Mouse (Mus musculus): ENCODE data around the gene Ly6g6e.

The Ly6g6e gene

DNA sequence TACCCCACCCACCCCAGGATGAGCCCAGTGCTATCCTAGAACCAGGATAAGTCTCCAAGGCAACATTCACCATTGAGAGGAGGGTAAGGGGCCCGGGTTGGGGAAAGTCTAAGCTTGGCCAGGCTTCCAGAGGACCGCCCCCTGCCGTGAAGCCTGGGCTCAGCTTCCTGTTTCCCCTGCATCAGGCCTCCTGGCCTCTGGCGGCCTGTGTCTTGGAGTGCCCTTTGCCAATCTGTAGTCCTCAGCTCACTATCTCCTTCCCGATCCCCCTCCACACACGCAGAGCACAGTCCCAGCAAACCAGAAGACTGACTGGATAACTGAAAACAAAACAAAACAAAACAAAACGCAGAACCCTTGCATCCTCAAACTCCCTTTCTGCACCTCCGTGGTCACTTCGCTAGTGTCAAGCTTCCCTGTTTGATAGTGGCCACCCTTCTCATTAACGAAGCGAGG, 27.1 kb upstream of the Ly6g6e start, which contains the start of gene Clic1:
Clic1 (plus strand) TSS at position 406 of the 456 bp plus-strand sequence.
- peak; percentile 88 for DNase-seq (ENCODE audit: low spot score)

DNA sequence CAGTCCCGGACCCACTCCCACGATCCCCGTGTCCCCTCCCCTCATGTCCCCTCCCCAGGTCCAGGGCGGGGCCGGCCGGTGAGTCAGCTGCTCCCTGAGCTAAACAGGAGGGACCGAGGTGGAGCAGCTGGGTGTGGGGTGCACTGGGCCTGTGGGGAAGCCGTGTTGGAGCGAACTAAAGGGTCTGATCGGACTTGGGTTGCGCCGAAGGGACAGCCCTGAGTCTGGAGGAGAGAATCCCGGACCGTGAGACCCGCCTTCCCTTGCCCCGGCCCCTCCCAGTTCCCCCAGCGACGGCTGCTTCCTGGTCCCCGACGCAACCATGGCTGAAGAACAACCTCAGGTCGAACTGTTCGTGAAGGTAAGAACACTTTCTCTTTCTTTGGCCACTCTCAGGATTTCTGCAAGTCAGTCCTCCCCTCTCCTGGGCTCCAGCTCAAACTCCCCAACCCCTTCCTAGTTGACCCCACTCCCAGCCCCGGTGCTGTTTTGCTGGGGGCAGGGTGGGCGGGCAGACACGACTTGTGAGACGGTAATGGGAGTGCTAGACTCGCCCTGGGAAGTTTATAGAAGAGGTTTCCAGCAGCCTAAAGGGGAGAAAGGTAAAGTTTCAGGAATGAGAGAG, 26.5 kb upstream of the Ly6g6e start:
- peak; percentile 72 for DNase-seq (ENCODE audit: low spot score)

DNA sequence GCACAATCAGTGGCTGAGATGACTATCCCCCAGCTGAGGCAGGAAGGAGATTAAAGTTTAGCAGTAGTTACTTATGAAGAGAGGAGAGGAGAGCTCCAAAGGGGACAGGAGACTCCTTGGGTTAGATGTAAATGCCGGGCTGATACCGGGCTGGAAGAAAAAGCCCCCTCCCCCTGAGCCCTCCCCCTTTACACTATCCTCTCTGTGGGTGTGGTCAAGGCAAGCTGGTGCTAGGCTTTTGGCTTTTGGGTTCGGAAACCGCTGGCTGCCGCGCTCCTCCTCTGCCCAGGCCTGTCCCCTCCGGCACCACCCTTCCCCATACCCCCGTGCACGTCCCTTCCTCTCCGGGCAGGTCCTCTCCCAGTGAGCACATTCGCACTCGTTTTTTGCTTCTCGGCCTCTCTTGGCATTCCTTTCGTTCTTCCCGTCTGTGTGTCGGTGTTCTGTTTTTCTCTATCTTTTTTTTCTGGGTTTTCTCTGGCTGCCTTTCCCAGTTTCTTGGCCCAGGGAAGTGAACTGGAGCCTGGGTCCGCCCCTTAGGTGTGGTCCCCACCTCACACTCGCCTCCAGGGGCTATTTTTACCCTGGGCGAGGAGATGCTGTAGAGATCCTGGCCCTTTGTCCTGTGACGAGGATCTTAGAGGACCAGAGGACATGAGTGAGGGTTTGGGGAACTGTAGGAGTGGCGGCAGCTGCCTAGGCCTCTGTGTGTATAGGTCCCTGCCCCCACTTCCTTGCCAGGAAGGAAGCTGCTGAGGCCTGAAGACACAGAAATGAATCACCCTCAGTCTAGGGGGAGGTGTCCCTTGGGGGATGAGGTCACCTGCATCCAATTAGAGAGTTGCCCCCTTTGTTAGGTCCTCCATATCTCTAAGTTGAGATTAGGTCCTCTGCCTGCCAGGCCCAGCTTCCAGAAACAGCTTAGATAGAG, 25.3 kb upstream of the Ly6g6e start:
- peak; percentile 90 for DNase-seq (ENCODE audit: low spot score)

DNA sequence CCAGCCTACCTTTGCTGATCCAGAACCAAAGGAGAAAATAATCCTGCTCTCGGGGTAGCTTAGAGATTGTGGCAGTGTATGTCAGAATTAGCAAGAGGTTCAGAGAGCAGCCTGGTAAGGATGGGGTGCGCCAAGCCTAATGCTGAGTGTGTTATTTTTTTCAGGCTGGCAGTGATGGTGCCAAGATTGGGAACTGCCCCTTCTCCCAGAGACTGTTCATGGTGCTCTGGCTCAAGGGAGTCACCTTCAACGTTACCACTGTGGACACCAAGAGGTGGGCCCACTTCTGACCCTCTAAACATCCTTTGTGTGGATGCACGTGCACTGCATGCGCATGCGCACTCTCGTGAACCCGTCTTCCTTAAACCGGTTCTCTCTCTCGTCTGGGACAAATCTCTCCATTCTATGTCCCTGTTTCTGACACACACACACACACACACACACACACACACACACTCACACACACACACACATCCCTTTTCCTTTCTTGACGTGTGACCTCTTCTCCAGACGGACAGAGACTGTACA, 24.4 kb upstream of the Ly6g6e start:
- no peak for DNase-seq (ENCODE audit: low spot score)

DNA sequence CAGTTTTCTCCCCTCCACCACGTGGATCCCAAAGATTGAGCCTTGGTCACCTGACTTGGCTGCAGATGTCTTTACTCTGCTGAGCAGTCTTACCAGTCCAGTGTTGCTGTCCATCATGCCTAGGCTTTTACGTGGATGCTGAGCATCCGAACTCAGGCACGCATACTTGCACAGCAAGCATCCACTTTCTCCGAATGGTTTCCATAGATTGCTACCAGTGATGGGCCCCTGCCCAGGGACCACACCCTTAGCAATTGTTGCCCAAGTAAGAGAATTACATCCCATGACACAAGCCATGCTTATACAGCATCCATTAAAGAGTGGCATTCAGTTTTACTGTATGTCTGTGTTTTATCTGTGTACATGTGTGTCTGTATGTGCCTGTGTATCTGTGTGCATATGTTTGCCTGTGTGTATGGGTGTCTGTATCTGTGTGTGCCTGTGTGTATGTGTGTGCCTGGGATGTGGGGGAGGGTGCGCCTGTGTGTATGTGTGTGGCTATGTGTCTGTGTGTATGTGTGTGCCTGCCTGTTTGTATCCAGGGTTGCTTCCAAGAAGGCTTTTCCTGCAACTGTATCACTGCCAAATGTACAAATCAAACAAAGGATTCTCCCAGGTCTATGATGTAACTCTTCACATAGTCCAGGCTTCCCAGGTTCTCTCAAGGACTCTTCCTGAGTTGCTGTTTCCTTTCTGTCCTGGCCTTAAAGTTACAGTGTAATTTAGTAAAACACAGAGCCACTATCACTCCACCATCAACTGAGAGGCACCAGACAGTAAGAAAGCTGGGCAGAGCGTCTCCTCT, 20.8 kb upstream of the Ly6g6e start:
- peak; percentile 43 for DNase-seq (ENCODE audit: low spot score)

DNA sequence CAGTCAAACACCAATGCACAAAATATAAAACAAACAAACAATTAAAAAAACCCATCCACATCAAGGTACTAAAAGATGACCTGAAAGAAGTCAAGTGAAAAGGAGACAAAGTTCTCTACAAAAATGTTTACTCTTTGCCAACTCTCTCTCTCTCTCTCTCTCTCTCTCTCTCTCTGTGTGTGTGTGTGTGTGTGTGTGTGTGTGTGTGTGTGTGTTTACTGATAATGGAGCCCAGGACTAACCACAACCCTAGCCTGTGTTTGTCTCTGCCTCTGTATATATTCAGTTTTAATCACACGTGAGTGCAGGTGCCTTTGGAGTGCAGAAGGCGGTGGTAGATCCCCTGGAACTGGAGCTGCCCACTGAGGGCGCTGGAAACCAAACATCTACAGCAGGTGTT, 19.6 kb upstream of the Ly6g6e start:
- DNase-seq (ENCODE audit: low spot score), result no peak

DNA sequence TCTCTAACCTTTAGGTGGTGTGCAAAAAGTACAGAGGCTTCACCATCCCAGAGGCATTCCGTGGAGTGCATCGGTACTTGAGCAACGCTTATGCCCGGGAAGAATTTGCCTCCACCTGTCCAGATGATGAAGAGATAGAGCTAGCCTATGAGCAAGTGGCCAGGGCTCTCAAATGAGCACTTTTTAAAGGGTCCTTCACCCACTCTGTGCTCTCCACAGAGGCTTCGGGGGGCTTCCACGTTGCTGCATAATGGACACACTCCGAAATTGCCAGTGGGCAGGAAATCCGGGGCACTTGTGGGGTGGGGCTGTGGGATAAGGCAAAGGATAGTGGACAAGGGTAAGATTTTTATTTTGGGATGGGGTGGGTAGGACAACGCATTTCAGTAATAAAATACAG, 18.4 kb upstream of the Ly6g6e start:
- DNase-seq (ENCODE audit: low spot score), result no peak

DNA sequence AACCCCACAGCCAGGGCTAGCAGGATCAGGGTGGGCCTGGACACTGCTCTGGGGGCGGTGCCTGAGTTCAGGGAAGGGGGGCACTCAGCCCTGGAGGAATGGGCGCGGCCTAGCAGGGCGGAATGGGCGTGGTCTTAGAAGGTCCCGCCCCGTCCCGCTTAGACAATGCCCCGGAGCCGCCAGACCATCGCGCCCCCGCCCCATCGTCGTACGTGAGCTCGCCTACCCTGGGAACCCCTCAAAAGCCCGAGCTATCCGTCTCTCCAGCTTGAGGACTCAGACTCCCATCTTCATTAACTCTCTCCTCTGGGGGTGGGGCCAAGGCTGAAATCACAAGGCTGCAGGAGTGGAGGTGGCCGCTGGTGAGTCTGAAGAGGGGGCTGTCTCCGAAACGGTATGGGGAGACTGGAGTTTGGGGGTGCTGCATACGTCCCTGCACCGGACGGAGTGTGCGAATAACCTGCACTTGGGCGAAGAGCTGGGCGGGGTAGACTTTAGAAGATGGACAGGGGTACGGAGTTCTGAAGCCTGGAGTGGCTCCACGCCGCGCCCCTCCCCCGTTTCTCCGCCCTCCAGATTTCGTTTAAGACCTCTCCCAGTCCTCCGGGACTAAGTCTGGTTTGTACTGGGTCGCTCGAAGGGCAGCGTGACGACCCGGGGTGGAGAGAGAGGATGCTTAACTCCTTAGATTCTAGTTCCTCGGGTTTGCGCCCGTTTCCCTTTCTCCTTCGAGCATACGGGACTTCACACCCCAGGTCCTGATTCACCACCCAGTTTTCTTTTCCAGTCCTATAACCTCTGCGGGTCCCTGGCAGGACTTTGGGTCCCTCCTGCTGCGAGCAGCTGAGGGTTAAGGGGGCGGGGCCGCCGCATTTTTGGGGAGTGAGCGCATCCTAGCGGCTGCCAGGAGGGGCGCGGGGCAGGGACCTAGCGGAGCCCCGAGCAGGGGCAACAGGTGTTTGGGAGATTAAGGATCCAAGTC, 17.5 kb upstream of the Ly6g6e start, which contains the start of gene Ddah2:
Ddah2 (plus strand) TSS at position 125 of the 982 bp plus-strand sequence.
- DNase-seq (ENCODE audit: low spot score), result peak; percentile 85

DNA sequence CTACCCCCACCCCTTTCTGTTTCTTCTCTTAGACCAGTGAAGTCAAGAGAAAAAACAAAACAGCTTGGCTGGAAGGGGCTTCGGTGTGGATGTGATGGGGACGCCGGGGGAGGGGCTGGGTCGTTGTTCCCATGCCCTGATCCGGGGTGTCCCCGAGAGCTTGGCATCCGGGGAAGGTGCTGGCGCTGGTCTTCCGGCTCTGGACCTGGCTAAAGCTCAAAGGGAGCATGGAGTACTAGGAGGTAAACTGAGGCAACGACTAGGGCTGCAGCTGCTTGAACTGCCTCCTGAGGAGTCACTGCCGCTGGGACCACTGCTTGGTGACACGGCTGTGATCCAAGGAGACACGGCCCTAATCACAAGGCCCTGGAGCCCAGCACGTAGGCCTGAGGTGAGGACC, 16.6 kb upstream of the Ly6g6e start:
- DNase-seq (ENCODE audit: low spot score), result no peak

DNA sequence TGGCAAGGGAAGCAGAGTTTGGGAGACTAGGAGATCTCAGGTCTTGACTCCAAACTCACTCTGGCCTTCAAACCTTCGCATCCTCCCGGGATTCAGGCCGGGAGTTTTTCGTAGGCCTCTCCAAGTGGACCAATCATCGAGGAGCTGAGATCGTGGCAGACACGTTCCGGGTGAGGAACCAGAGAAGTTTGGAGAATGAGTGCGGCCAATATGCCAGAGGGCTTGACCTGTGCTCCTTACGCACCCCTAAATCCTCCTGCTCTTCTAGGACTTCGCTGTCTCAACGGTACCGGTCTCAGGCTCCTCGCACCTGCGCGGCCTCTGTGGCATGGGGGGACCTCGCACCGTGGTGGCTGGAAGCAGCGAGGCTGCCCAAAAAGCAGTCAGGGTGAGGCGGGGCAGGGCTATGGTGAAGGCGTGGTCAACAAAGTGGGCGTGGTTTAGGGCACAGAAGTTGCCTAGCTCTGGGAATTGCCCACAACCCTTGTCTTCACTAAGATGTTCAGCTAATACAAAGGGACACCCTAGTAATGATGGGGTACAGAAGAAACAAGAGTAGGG, 15.9 kb upstream of the Ly6g6e start:
- no peak for DNase-seq (ENCODE audit: low spot score)

DNA sequence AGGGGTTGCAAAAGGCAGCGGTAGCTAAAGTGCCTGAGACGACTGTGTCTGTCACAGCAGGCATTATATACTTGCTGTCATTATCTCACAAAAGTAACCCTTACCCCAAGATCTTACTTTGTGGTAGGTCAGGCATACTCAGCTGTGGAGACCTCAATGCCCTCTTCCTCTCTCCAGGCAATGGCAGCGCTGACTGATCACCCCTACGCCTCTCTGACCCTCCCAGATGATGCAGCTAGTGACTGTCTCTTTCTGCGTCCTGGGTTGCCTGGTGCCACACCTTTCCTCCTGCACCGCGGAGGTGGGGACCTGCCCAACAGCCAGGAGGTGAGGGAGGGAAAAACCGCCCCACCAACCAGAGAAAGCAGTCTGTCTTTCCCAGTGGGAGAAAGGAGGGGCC, 15.4 kb upstream of the Ly6g6e start:
- no peak for DNase-seq (ENCODE audit: low spot score)

DNA sequence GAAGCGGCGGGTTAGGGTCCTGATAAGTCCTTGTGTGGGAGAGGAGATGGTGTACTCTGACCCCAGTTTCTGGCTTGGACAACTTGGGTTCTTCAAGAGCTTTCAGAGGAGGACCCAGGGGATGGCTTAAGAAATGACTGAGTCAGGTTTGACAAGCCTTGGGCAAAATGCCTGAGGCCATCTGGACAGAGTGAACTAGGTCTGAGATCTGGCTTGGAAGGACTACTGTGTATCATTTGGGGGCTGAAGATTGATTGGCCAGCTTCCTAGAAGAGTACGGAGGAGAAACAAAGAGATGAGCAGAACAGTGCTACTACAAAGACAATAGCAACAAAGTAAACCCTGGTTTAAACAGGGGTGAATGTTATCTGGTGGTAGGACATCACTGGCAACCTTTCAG, 13.2 kb upstream of the Ly6g6e start:
- DNase-seq (ENCODE audit: low spot score), result peak; percentile 63

DNA sequence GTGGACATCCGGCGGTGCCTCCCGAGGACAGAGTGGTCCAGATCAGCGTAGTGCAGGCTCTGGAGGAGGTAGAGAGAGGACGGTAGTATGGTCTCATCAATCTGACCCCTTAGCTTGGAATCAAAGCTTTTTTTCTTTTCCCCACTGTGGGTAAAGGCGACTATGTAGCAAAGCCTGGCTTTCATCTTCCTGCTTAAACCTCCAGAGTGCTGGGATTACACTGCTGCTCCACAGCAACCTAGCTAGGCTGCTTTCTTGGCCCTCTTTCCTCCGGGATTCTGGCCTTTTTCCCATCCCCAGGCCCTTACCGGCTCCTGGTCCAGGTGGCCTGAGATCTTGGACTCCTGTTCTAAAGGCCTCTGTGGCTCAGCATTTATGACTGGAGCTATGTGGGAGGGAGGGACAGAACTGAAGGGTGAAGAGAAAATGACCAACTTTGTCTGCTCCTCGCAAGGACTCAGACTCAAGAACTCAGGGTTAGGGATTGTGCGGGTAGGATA, 12.3 kb upstream of the Ly6g6e start:
- DNase-seq (ENCODE audit: low spot score), result no peak

DNA sequence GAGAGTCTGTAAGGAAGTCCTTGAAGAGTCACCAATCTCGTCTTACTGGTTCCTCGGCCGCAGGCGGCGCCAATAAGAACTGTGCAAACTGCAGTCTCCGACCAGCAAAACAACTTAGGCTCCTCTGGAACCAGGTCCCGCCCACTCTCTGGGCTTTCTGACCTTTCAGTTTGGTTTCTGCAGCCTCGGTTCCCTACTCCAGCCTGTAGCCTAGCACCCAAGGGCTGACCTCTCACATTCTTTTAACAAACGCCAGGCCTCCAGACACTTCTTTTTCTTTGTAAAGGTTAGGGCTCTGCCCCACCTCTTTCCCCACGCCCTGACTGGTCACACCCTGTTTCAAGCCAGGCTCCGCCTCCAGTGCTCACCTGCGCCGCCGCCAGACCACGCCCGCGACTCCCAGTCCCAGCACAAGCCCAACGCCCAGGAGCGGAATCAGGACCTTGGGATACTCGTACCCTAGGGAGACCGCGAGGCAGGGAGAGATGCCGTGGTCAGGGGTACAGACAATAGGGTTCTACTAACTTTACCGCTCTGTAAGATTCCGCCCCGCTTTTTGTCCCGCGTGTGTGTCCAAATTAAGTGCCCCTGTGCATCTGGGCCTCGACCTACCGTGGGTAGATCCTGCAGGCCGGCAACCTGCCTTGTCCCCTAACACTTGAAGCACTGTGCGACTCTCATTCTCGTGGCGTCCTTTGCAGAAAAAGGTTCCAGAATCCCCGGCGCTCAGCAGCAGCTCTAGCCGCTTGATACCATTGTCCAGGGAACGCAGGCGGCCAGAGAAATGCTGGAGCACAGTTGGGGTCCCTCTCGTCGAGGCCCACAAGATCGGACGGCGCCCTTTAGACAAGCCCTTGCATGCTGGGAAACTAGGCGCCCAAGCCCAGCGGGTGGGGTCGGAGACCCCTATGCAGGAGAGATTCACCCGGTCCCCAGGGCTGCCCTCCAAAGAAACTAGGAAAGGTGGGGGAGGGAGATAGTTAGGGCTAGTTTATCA, 11.5 kb upstream of the Ly6g6e start, which contains the start of gene Ly6g6c:
Ly6g6c (plus strand) TSS at position 438 of the 997 bp plus-strand sequence.
- DNase-seq (ENCODE audit: low spot score), result no peak

DNA sequence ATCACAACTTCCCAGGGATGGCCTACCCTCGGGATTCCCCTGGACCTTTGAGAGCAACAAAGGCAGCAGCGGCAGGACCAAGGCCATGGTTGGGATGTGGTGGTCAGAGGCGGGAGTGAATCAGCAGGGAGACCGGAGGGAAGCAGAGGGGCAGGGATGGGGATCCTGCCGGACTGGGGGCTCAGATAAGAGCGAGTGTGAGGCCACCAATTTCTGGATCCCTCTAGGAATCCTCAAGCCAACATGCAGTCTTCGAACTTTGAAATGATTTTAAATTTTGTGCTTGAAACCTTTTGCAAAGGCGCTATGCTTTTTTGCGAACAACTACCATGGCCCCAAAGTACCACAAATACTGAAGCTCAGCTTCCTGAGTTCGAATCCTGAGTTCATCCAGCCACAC, 10.6 kb upstream of the Ly6g6e start, which contains the start of gene Mpig6b:
Mpig6b (minus strand) TSS at position 101 of the 400 bp plus-strand sequence.
- DNase-seq (ENCODE audit: low spot score), result no peak

DNA sequence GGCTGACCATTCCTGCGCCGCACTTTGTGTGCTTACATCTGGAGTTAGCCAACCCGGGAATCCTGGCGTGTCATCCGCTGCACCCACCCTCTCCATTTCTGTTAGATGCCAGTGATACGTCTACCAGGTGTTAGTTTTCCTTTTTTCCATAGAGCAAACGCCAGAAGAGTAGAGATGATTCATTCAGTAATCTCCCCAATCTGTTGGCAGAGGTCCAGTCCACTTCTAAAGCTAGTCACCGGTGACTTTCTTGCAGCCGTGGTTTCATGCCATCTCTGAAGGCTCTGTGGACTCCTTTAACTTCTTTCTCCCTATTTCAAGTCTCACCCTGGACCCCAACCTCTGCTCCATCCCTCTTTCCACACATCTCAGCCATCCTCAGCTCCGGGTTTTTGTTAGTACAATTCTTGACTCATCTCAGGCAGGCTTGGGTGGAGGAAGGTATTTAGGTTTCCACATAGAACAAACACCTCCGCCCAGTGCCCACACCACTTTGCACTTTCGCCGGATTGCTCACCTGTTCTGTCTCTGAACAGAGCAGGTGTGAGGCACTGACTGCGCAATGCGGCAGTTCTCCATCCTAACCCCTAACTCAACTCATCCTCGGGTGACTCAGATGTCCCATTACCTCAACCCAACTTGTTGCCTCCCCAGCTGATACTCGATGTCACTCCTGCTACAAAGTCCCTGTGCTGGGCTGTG, 8.3 kb upstream of the Ly6g6e start:
- peak; percentile 71 for DNase-seq (ENCODE audit: low spot score)

DNA sequence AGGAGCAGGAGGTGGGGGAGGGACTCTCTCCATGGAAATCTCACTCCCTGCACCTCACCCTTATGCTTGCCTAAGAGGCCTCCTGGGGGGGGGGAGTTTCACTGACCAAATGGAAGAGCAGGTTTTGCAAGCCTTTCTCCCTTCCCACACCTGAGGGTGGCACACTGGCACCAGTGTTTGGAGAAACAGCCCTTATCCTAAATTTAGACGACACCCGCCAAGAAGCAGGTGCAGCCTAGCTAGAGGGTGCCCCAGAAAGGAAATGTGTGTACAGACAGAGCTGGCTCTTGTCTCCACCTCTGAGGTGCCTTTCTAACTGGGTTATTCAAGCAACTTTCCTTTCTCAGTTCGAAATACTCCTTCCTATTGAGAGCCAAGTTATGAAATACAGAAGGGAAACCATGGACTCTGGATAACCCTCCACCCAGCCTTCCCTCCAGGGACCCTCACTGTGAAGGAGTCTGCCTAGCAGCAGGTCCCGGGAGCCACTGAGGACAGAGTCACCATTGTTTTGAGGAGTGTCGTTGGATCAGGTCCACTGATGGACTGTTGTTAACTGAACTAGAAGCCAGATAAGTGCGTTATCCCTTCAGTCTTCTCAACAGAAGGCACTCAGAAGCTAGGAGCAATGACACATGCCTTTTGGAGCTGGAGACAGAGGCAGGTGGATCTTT, 6.0 kb upstream of the Ly6g6e start:
- no peak for DNase-seq (ENCODE audit: low spot score)

DNA sequence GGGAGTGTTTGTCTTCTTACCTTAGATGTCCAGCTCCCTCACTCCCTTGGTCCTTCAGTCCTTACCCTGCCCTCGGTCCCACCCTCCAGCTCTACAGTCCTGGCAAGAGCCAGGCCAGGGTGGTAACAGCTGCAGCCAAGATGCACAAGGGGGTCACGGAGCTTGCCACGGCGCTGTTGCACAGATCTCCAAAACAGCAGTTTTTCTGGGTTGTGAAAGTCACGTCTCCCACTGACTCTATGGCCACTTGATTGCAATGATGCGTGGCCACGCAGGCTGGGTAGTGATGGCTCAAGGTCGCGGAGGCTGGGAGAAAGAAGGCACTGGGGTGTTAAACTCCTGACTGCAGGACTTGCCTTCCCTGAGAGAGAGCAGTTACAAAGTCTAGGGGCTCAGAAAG, 5.2 kb upstream of the Ly6g6e start:
- no peak for DNase-seq (ENCODE audit: low spot score)
